Mouse (Mus musculus) intestine, embryonic 15.5 days (tissue): ENCODE measurements at regions not wholly inside any gene's neighbourhood (a gene's known extent, or its start where the extent isn't known, plus 50 kb on each side); places are given as distances from the start of the nearest gene placed in this dataset.

Experiments
- ATAC-seq: fragments of 200-750 bp; cut with Nextera tagmentation; 2 replicates; pipeline ENCODE4 v1.8.0; 2017; ENCODE audit warnings: moderate TSS enrichment, moderate library complexity
- H3K27ac ChIP-seq: fragments of 300-500 bp; sonication (generic); 2 replicates; pipeline ENCODE4 v1.5.1; 2015; ENCODE audit warnings: mild to moderate bottlenecking, inconsistent platforms
- H3K27me3 ChIP-seq: fragments of 300-500 bp; sonication (generic); replicated peaks from 2 replicates; pipeline ENCODE4 v1.6.1; 2015; ENCODE audit warnings: inconsistent platforms
- H3K36me3 ChIP-seq: fragments of 300-500 bp; sonication (generic); 2 replicates; pipeline ENCODE4 v1.6.1; 2015; ENCODE audit warnings: inconsistent platforms
- H3K4me1 ChIP-seq: fragments of 300-500 bp; sonication (generic); replicated peaks from 2 replicates; pipeline ENCODE4 v1.6.1; 2015; ENCODE audit warnings: inconsistent platforms
- H3K4me2 ChIP-seq: fragments of 300-500 bp; sonication (generic); replicated peaks from 2 replicates; pipeline ENCODE4 v1.6.1; 2015; ENCODE audit warnings: mild to moderate bottlenecking, inconsistent platforms
- H3K4me3 ChIP-seq: fragments of 300-500 bp; sonication (generic); replicated peaks from 2 replicates; pipeline ENCODE4 v1.5.1; 2015; ENCODE audit warnings: inconsistent platforms
- H3K9ac ChIP-seq: fragments of 300-500 bp; sonication (generic); 2 replicates; pipeline ENCODE4 v1.6.1; 2015; ENCODE audit warnings: inconsistent platforms
- H3K9me3 ChIP-seq: fragments of 300-500 bp; sonication (generic); 2 replicates; pipeline ENCODE4 v1.6.1; 2016; ENCODE audit warnings: inconsistent platforms
- WGBS: fragments of 180-500 bp; shearing (Covaris S2); methylation state at CpG from one replicate; pipeline ENCODE4 v1.1.7; 2015; 5-methylcytosine and 5-hydroxymethylcytosine counted together

GRCm38 (mm10) chr14:123143489-123144046 lies 159.7 kb upstream of the Tmtc4 start:
- no peaks in the 10 kb centered on the region for H3K4me1 ChIP-seq
- H3K9ac ChIP-seq, result no peak overlapping the region
- no peak overlapping the region for H3K4me2 ChIP-seq
- no peaks in the 10 kb centered on the region for H3K27me3 ChIP-seq
- ATAC-seq, result no peak
- H3K4me3 ChIP-seq, result no peak overlapping the region
- no peak overlapping the region for H3K27ac ChIP-seq
- 71% methylated on average over 5 of the region's 5 CpGs for WGBS
- no peaks in the 10 kb centered on the region for H3K9me3 ChIP-seq
- no peaks in the 10 kb centered on the region for H3K36me3 ChIP-seq

DNA sequence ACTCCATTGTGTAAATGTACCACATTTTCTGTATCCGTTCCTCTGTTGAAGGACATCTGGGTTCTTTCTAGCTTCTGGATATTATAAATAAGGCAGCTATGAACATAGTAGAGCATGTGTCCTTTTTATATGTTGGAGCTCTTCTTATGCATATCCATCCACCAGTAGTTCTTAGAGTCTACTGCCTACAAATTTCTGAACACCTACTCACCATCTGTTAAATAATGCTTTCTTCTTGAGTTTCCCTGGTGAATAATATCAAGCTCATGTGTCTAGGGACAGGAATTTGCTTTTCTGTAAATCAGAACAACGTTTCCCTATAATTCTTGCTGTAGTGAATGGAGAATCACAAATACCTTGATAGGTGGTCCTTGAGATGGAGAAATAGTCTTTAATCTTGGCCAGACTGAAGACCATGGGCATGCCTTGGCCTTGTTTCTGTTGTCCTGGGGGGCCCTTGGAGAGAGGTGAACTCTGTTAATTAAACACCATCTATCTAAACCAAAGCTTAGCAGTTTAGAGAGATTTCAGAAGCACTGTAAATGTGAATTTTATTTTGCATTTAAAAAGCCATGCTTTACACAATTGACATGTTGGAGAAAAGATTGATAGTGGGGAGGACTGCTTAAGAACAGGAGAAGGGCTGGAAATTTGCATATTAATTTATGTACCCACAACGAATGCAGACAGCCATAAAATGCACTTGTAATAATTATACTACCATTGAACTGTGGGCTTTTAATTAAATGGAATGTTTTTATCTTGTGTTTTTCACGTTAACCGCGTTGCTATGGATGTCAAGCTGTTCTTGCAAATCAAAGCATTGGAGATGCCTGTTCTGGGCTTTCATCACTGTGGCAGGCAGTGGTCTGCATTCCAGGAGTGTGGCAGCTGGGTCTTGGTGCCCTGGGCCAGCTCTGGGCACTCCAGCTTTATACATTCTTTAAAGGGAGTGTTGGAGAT lies 155.2 kb upstream of the Tmtc4 start:
- no peaks in the 10 kb centered on the region for H3K36me3 ChIP-seq
- no peaks in the 10 kb centered on the region for H3K9me3 ChIP-seq
- no peak for ATAC-seq
- no peaks in the 10 kb centered on the region for H3K27me3 ChIP-seq
- no peak overlapping the region for H3K4me3 ChIP-seq
- no peak overlapping the region for H3K4me2 ChIP-seq
- H3K9ac ChIP-seq, result no peak overlapping the region
- WGBS, result 69% methylated on average over 6 of the region's 6 CpGs
- H3K27ac ChIP-seq, result no peak overlapping the region
- H3K4me1 ChIP-seq, result no peaks in the 10 kb centered on the region

DNA sequence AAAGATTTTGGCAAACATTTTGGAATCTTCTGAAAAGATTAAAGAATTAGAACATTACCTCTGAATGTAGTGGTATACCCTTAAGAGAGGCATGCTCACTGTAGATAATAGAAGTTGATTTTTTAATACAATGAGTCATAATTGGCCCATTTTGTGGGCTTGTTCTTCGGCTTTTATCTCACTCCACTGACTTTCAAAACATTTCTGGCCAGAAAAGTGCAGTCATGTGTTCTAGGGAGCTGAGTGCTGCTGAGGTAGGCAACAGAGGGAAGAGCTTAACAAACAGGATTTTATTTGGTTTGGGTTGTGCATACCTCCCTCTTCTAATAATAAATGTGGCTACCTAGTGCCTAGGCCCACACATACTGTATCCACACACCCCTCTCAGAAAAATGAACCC lies 150.1 kb upstream of the Tmtc4 start:
- Histone ChIP-seq H3K27me3 (no peaks in the 10 kb centered on the region), H3K4me2 (no peak overlapping the region), H3K27ac (no peak overlapping the region), H3K4me3 (no peak overlapping the region), H3K9me3 (no peaks in the 10 kb centered on the region), H3K4me1 (no peaks in the 10 kb centered on the region), H3K36me3 (no peaks in the 10 kb centered on the region), H3K9ac (no peak overlapping the region)
- ATAC-seq, result no peak
- WGBS, result 49% methylated on average over 1 of the region's 1 CpGs

DNA sequence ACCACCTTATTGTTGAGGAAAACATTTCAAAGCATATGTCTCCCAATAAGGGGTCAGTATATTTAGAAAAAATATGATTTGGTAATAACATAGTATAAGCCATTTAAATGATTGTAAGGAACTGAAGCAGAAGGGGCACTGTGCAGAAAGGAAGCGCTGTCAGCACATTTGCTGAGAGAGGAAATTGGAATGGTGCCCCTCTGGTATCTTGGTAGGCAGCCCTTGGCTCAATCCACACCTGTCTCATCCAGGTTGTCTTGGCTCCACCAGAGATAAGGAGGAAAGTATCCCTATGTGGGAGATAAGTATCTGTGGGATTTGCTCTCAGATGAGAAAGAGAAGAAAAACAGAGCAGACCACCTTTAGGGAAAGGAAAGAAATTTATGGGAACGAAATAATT lies 136.5 kb upstream of the Tmtc4 start:
- Histone ChIP-seq H3K9me3 (no peaks in the 10 kb centered on the region), H3K9ac (no peak overlapping the region), H3K4me2 (no peak overlapping the region), H3K27me3 (no peaks in the 10 kb centered on the region), H3K4me1 (no peaks in the 10 kb centered on the region), H3K36me3 (no peaks in the 10 kb centered on the region), H3K27ac (no peak overlapping the region), H3K4me3 (no peak overlapping the region)
- no peak for ATAC-seq
- WGBS, result 84% methylated on average over 2 of the region's 2 CpGs

- no peak overlapping the region for H3K4me3 ChIP-seq
- no peaks in the 10 kb centered on the region for H3K36me3 ChIP-seq
- 70% methylated on average over 1 of the region's 1 CpGs for WGBS
- no peak overlapping the region for H3K4me2 ChIP-seq
- no peaks in the 10 kb centered on the region for H3K9me3 ChIP-seq
- no peak overlapping the region for H3K27ac ChIP-seq
- no peak overlapping the region for H3K9ac ChIP-seq
- no peak for ATAC-seq
- H3K4me1 ChIP-seq, result no peaks in the 10 kb centered on the region
- H3K27me3 ChIP-seq, result no peaks in the 10 kb centered on the region
Observed at GRCm38 (mm10) chr14:123116337-123116736, 132.5 kb upstream of the Tmtc4 start.

GRCm38 (mm10) chr14:123110533-123110932 lies 126.7 kb upstream of the Tmtc4 start:
- H3K4me2 ChIP-seq, result no peak overlapping the region
- no peaks in the 10 kb centered on the region for H3K9me3 ChIP-seq
- peak; percentile 88 for ATAC-seq
- H3K4me3 ChIP-seq, result no peak overlapping the region
- WGBS, result 50% methylated on average over 2 of the region's 2 CpGs
- no peak overlapping the region for H3K27ac ChIP-seq
- H3K27me3 ChIP-seq, result no peaks in the 10 kb centered on the region
- no peak overlapping the region for H3K9ac ChIP-seq
- H3K4me1 ChIP-seq, result no peaks in the 10 kb centered on the region
- no peaks in the 10 kb centered on the region for H3K36me3 ChIP-seq

GRCm38 (mm10) chr14:123100371-123100770 lies 116.5 kb upstream of the Tmtc4 start:
- Histone ChIP-seq H3K27me3 (no peaks in the 10 kb centered on the region), H3K36me3 (no peaks in the 10 kb centered on the region), H3K4me1 (no peaks in the 10 kb centered on the region), H3K27ac (no peak overlapping the region), H3K4me2 (no peak overlapping the region), H3K9me3 (no peaks in the 10 kb centered on the region), H3K9ac (no peak overlapping the region), H3K4me3 (no peak overlapping the region)
- no peak for ATAC-seq
- 83% methylated on average over 1 of the region's 1 CpGs for WGBS

- 80% methylated on average over 2 of the region's 2 CpGs for WGBS
- Histone ChIP-seq H3K36me3 (no peaks in the 10 kb centered on the region), H3K9ac (no peak overlapping the region), H3K4me1 (no peaks in the 10 kb centered on the region), H3K4me3 (no peak overlapping the region), H3K27me3 (no peaks in the 10 kb centered on the region), H3K27ac (no peak overlapping the region), H3K4me2 (no peak overlapping the region), H3K9me3 (no peaks in the 10 kb centered on the region)
- ATAC-seq, result no peak
Observed at GRCm38 (mm10) chr14:123096086-123096485, 112.3 kb upstream of the Tmtc4 start.

DNA sequence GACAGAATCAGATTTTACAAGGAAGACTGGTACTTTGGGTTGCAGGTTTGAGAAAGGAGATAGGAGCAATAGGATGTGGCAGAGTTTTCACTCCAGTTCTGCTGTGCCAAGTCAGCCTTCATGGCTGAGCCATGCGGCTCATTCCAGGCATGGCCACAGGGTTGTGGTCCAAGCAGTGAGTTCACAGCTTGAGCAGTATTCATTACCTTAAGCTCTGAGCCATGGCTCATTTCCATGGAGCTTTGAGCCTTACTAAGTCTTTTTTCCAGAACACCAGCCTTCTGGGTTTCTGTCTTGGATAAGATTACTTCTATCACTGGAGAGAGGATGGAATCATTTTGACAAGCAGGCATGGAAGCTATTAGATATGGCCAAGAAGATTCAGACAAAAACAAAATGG lies 98.2 kb upstream of the Tmtc4 start:
- no peak overlapping the region for H3K4me2 ChIP-seq
- H3K9me3 ChIP-seq, result no peaks in the 10 kb centered on the region
- H3K27me3 ChIP-seq, result no peaks in the 10 kb centered on the region
- no peak for ATAC-seq
- H3K9ac ChIP-seq, result no peak overlapping the region
- no peaks in the 10 kb centered on the region for H3K36me3 ChIP-seq
- no peaks in the 10 kb centered on the region for H3K4me1 ChIP-seq
- WGBS, result 96% methylated on average over 1 of the region's 1 CpGs
- no peak overlapping the region for H3K4me3 ChIP-seq
- H3K27ac ChIP-seq, result no peak overlapping the region

GRCm38 (mm10) chr14:123081016-123081714 lies 97.3 kb upstream of the Tmtc4 start:
- H3K4me3 ChIP-seq, result no peak overlapping the region
- peak; percentile 66 for ATAC-seq
- H3K27ac ChIP-seq, result no peak overlapping the region
- WGBS, result 24% methylated on average over 4 of the region's 4 CpGs
- H3K4me1 ChIP-seq, result no peaks in the 10 kb centered on the region
- H3K9me3 ChIP-seq, result no peaks in the 10 kb centered on the region
- H3K4me2 ChIP-seq, result no peak overlapping the region
- no peaks in the 10 kb centered on the region for H3K27me3 ChIP-seq
- no peak overlapping the region for H3K9ac ChIP-seq
- no peaks in the 10 kb centered on the region for H3K36me3 ChIP-seq

GRCm38 (mm10) chr14:123079733-123080132 lies 95.9 kb upstream of the Tmtc4 start:
- H3K27ac ChIP-seq, result no peak overlapping the region
- 80% methylated on average over 2 of the region's 2 CpGs for WGBS
- no peaks in the 10 kb centered on the region for H3K27me3 ChIP-seq
- no peak overlapping the region for H3K9ac ChIP-seq
- H3K36me3 ChIP-seq, result no peaks in the 10 kb centered on the region
- H3K9me3 ChIP-seq, result no peaks in the 10 kb centered on the region
- no peak overlapping the region for H3K4me3 ChIP-seq
- no peak overlapping the region for H3K4me2 ChIP-seq
- no peak for ATAC-seq
- no peaks in the 10 kb centered on the region for H3K4me1 ChIP-seq

GRCm38 (mm10) chr14:123078804-123079203 lies 95.0 kb upstream of the Tmtc4 start:
- H3K27me3 ChIP-seq, result no peaks in the 10 kb centered on the region
- WGBS, result 64% methylated on average over 3 of the region's 3 CpGs
- no peak for ATAC-seq

More at GRCm38 (mm10) chr14:123078804-123079203, 95.0 kb upstream of the Tmtc4 start:
- H3K27ac ChIP-seq, result no peak overlapping the region
- H3K9ac ChIP-seq, result no peak overlapping the region
- no peak overlapping the region for H3K4me3 ChIP-seq
- no peaks in the 10 kb centered on the region for H3K36me3 ChIP-seq
- H3K9me3 ChIP-seq, result no peaks in the 10 kb centered on the region
- no peaks in the 10 kb centered on the region for H3K4me1 ChIP-seq
- no peak overlapping the region for H3K4me2 ChIP-seq
